Mouse (Mus musculus): Measurements from ENCODE around the gene Tom1. TPM values are rescaled to one million over a fixed set of nuclear protein-coding genes. Genes with fewer than 3 reads are reported as not detected.

Gene Tom1
- polyA plus RNA-seq, 1 experiment from 2014 or later: 35.8 TPM

DNA sequence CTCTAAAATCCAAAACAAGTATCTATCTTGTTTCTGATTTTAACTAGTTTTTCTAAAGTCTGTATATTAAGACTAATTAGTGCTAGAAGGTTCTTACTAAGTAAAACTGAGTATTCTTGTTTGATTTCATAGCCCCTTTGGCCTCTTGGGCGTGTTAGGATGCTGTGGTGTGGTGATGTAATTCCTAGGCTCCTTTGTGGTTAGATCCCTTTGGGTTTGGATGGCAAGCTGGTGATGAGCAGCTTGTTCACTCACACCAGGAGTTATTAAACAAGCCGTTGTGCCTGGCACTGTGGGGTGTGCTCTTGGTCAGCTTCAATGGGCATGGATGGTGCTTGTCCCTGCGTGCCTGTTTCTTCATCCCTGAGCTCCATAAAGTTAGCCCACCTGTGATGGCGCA lies 19.8 kb downstream of the Tom1 start:
- H3K36me3 ChIP-seq (ENCODE audit: control insufficient read depth, insufficient read depth, low read length): no peaks in the 10 kb centered on the region
- no peak overlapping the region for H3K4me2 ChIP-seq
- no peaks in the 10 kb centered on the region for H3K27me3 ChIP-seq (ENCODE audit: control insufficient read depth, insufficient read depth, low read length)
- WGBS (ENCODE audit: insufficient replicate concordance): 87% methylated on average over 4 of the region's 4 CpGs
- H3K4me3 ChIP-seq (ENCODE audit: low read depth, low read length): no peak overlapping the region
- H3K9ac ChIP-seq (ENCODE audit: low read depth, low read length): no peak overlapping the region
- H3K4me1 ChIP-seq (ENCODE audit: control insufficient read depth, insufficient read depth, low read length): no peaks in the 10 kb centered on the region
- H3K27ac ChIP-seq (ENCODE audit: low read depth, low read length): no peak overlapping the region
- H3K9me3 ChIP-seq (replicated peaks; ENCODE audit: control insufficient read depth, low read length): no peaks in the 10 kb centered on the region
- ATAC-seq (replicated peaks; ENCODE audit: insufficient number of reproducible peaks, low FRiP score, low TSS enrichment): no peak

GRCm38 (mm10) chr8:75055673-75056072 lies 22.2 kb downstream of the Tom1 start:
- no peak for ATAC-seq (replicated peaks; ENCODE audit: insufficient number of reproducible peaks, low FRiP score, low TSS enrichment)
- Histone ChIP-seq H3K27ac (ENCODE audit: low read depth, low read length) (no peak overlapping the region), H3K4me1 (ENCODE audit: control insufficient read depth, insufficient read depth, low read length) (no peaks in the 10 kb centered on the region), H3K4me3 (ENCODE audit: low read depth, low read length) (no peak overlapping the region), H3K9ac (ENCODE audit: low read depth, low read length) (no peak overlapping the region), H3K27me3 (ENCODE audit: control insufficient read depth, insufficient read depth, low read length) (no peaks in the 10 kb centered on the region), H3K36me3 (ENCODE audit: control insufficient read depth, insufficient read depth, low read length) (no peaks in the 10 kb centered on the region), H3K9me3 (replicated peaks; ENCODE audit: control insufficient read depth, low read length) (no peaks in the 10 kb centered on the region), H3K4me2 (no peak overlapping the region)
- WGBS (ENCODE audit: insufficient replicate concordance): 87% methylated on average over 2 of the region's 2 CpGs

DNA sequence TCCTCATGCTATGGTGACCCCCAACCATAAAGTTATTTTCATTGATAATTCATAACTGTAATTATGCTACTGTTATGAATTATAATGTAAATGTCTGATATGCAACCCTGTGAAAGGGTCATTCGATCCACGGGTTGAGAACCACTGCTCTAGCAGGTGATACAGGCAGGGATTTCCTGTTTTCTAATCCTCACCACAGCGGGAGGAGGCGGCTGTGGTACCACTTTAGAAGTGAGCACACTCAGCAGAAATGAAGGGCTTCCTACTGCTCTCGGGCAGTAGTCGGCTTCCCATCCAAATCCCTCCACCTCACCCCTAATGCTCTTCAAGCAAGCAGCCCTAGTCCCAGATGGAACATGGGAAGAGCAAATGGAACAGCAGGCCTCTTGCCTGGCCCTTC lies 26.5 kb downstream of the Tom1 start:
- Histone ChIP-seq H3K27me3 (ENCODE audit: control insufficient read depth, insufficient read depth, low read length) (no peaks in the 10 kb centered on the region), H3K4me3 (ENCODE audit: low read depth, low read length) (no peak overlapping the region), H3K4me1 (ENCODE audit: control insufficient read depth, insufficient read depth, low read length) (peaks cover 2% of the 10 kb centered on the region; the same call in 1 of the 2 replicates), H3K36me3 (ENCODE audit: control insufficient read depth, insufficient read depth, low read length) (peaks cover 6% of the 10 kb centered on the region; the same call in 1 of the 2 replicates), H3K4me2 (no peak overlapping the region), H3K9me3 (replicated peaks; ENCODE audit: control insufficient read depth, low read length) (no peaks in the 10 kb centered on the region), H3K9ac (ENCODE audit: low read depth, low read length) (no peak overlapping the region), H3K27ac (ENCODE audit: low read depth, low read length) (no peak overlapping the region)
- no peak for ATAC-seq (replicated peaks; ENCODE audit: insufficient number of reproducible peaks, low FRiP score, low TSS enrichment)
- 75% methylated on average over 6 of the region's 6 CpGs for WGBS (ENCODE audit: insufficient replicate concordance)

DNA sequence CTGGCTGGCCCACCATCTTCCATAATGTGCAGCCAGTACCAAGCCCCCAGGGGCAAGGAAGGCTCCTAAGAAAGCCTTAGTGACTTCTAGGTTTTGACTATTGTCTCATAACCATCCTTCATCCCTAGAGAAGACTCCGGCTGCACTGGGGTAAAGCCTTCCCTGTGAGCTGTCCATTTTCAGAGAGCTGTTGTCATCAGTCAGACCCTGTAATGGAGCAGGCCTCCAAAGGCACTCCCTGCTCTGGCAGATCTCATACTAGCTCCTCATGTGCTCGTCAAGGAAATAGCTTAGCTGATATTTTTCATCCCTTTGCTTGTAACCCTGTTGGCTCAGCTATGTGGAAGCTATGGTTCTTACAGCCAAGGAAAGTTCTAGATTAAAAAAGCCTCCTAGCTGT lies 27.3 kb downstream of the Tom1 start:
- Histone ChIP-seq H3K27me3 (ENCODE audit: control insufficient read depth, insufficient read depth, low read length) (no peaks in the 10 kb centered on the region), H3K36me3 (ENCODE audit: control insufficient read depth, insufficient read depth, low read length) (peaks cover 6% of the 10 kb centered on the region; the same call in 1 of the 2 replicates), H3K27ac (ENCODE audit: low read depth, low read length) (no peak overlapping the region), H3K9me3 (replicated peaks; ENCODE audit: control insufficient read depth, low read length) (no peaks in the 10 kb centered on the region), H3K4me1 (ENCODE audit: control insufficient read depth, insufficient read depth, low read length) (peaks cover 2% of the 10 kb centered on the region; the same call in 1 of the 2 replicates), H3K4me3 (ENCODE audit: low read depth, low read length) (no peak overlapping the region), H3K9ac (ENCODE audit: low read depth, low read length) (no peak overlapping the region), H3K4me2 (no peak overlapping the region)
- ATAC-seq (replicated peaks; ENCODE audit: insufficient number of reproducible peaks, low FRiP score, low TSS enrichment): no peak
- 70% methylated on average over 2 of the region's 2 CpGs for WGBS (ENCODE audit: insufficient replicate concordance)

DNA sequence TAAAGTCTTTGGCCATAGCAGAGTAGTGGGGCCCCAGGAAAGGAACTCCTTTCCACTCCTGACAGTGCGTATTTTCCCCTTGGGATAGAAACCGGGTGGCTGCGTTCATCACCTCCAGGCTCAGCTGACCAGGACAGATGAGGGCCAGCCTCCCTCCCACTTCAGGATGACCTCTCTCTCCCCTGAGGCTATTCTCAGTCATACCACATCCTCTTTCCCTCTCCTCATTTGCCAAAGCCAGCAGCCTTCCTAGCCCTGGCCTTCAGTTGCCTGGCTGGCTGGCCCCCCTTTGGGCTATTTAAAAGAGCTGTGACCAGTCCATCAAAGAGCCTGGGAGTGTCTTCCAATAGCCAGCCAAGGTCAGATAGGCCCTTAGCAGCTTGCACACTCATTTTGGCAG lies 29.8 kb downstream of the Tom1 start:
- Histone ChIP-seq H3K27ac (ENCODE audit: low read depth, low read length) (no peak overlapping the region), H3K36me3 (ENCODE audit: control insufficient read depth, insufficient read depth, low read length) (peaks cover 9% of the 10 kb centered on the region; the same call in 1 of the 2 replicates)

DNA sequence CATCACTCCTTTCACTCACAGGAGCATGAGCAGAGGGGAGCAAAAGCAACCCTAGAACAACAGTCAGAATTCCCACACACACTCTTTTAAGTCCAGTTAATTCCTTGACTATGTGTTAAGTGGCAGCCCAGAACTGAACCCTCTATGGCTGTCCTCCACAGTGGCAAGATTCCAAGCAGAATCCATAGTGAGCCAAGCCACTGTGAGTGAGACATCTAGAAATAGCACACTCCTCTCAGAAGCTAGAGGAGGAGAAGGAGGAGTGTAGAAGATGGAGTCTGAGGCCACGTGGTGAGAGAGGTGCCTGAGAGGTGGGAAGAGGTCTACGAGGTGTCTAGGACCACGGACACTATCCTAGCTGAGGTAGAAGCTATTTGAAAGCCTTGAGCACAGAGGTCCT lies 31.3 kb downstream of the Tom1 start:
- no peak for ATAC-seq (replicated peaks; ENCODE audit: insufficient number of reproducible peaks, low FRiP score, low TSS enrichment)
- Histone ChIP-seq H3K27me3 (ENCODE audit: control insufficient read depth, insufficient read depth, low read length) (no peaks in the 10 kb centered on the region), H3K36me3 (ENCODE audit: control insufficient read depth, insufficient read depth, low read length) (peaks cover 9% of the 10 kb centered on the region; the same call in 1 of the 2 replicates), H3K4me1 (ENCODE audit: control insufficient read depth, insufficient read depth, low read length) (peaks cover 2% of the 10 kb centered on the region; the same call in 1 of the 2 replicates), H3K4me2 (no peak overlapping the region), H3K9me3 (replicated peaks; ENCODE audit: control insufficient read depth, low read length) (no peaks in the 10 kb centered on the region), H3K4me3 (ENCODE audit: low read depth, low read length) (no peak overlapping the region), H3K27ac (ENCODE audit: low read depth, low read length) (no peak overlapping the region), H3K9ac (ENCODE audit: low read depth, low read length) (no peak overlapping the region)
- 84% methylated on average over 3 of the region's 3 CpGs for whole genome bisulfite sequencing (ENCODE audit: insufficient replicate concordance)

More for the DNA sequence above, 29.8 kb downstream of the Tom1 start:
- no peaks in the 10 kb centered on the region for H3K9me3 ChIP-seq (replicated peaks; ENCODE audit: control insufficient read depth, low read length)
- 66% methylated on average over 3 of the region's 3 CpGs for WGBS (ENCODE audit: insufficient replicate concordance)
- ATAC-seq (replicated peaks; ENCODE audit: insufficient number of reproducible peaks, low FRiP score, low TSS enrichment): no peak
- H3K4me3 ChIP-seq (ENCODE audit: low read depth, low read length): no peak overlapping the region
- no peak overlapping the region for H3K4me2 ChIP-seq
- H3K27me3 ChIP-seq (ENCODE audit: control insufficient read depth, insufficient read depth, low read length): no peaks in the 10 kb centered on the region
- no peak overlapping the region for H3K9ac ChIP-seq (ENCODE audit: low read depth, low read length)
- peaks cover 2% of the 10 kb centered on the region; the same call in 1 of the 2 replicates for H3K4me1 ChIP-seq (ENCODE audit: control insufficient read depth, insufficient read depth, low read length)

DNA sequence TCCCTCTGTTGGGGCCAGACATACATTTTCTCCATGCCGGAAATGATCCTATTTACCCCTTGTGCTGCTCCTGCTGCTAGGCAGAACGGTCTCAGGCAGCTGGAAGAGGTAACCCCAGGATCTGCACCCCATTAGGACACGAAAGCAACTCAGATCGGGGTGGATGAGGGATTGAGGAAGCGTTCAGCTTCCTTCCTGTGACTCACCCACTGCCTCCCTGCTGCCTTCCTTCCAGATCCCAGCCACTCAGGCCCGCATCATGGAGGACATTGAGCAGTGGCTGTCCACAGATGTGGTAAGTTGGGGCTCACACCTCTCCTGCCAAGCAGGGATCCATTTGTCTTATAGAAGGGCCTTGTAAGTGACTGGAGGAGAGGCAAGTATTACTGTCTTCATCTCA lies 33.8 kb downstream of the Tom1 start:
- no peak overlapping the region for H3K9ac ChIP-seq (ENCODE audit: low read depth, low read length)
- H3K27ac ChIP-seq (ENCODE audit: low read depth, low read length): no peak overlapping the region
- H3K9me3 ChIP-seq (replicated peaks; ENCODE audit: control insufficient read depth, low read length): no peaks in the 10 kb centered on the region
- WGBS (ENCODE audit: insufficient replicate concordance): 62% methylated on average over 6 of the region's 6 CpGs
- ATAC-seq (replicated peaks; ENCODE audit: insufficient number of reproducible peaks, low FRiP score, low TSS enrichment): no peak
- H3K4me2 ChIP-seq: no peak overlapping the region
- peaks cover 2% of the 10 kb centered on the region; the same call in 1 of the 2 replicates for H3K4me1 ChIP-seq (ENCODE audit: control insufficient read depth, insufficient read depth, low read length)
- H3K27me3 ChIP-seq (ENCODE audit: control insufficient read depth, insufficient read depth, low read length): no peaks in the 10 kb centered on the region
- no peak overlapping the region for H3K4me3 ChIP-seq (ENCODE audit: low read depth, low read length)
- peaks cover 6% of the 10 kb centered on the region; the same call in 1 of the 2 replicates for H3K36me3 ChIP-seq (ENCODE audit: control insufficient read depth, insufficient read depth, low read length)

DNA sequence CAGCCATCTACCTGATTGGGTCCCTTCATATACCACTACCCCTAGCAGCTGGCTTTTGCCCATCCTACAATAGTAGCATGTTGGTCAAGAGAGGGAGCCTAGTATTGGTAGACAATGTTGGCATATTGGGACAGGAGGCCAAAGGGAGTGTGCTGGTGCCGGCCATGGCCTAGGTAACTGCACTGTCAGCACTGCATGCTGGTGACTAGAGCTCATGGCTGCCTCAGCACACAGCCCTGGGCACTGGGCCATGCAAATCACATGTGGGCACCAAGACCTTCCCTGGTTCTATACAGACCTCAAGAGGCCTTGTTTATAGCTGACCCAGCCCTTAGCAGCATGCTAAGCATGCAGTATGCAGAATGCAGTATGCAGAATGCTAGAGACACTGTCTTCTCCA lies 36.8 kb downstream of the Tom1 start:
- H3K9me3 ChIP-seq (replicated peaks; ENCODE audit: control insufficient read depth, low read length): no peaks in the 10 kb centered on the region
- H3K4me1 ChIP-seq (ENCODE audit: control insufficient read depth, insufficient read depth, low read length): no peaks in the 10 kb centered on the region
- no peak overlapping the region for H3K4me2 ChIP-seq
- H3K9ac ChIP-seq (ENCODE audit: low read depth, low read length): no peak overlapping the region
- no peaks in the 10 kb centered on the region for H3K27me3 ChIP-seq (ENCODE audit: control insufficient read depth, insufficient read depth, low read length)
- 0 out of 2 replicates have a peak, but pooled peaks cover 3% of the 10 kb centered on the region for H3K36me3 ChIP-seq (ENCODE audit: control insufficient read depth, insufficient read depth, low read length)
- H3K27ac ChIP-seq (ENCODE audit: low read depth, low read length): no peak overlapping the region
- ATAC-seq (replicated peaks; ENCODE audit: insufficient number of reproducible peaks, low FRiP score, low TSS enrichment): no peak
- no peak overlapping the region for H3K4me3 ChIP-seq (ENCODE audit: low read depth, low read length)
- 76% methylated on average over 1 of the region's 1 CpGs for WGBS (ENCODE audit: insufficient replicate concordance)

GRCm38 (mm10) chr8:75071627-75072346 lies 38.3 kb downstream of the Tom1 start:
- Histone ChIP-seq H3K27me3 (ENCODE audit: control insufficient read depth, insufficient read depth, low read length) (no peaks in the 10 kb centered on the region), H3K9ac (ENCODE audit: low read depth, low read length) (no peak overlapping the region), H3K4me3 (ENCODE audit: low read depth, low read length) (no peak overlapping the region), H3K4me1 (ENCODE audit: control insufficient read depth, insufficient read depth, low read length) (no peaks in the 10 kb centered on the region), H3K27ac (ENCODE audit: low read depth, low read length) (no peak overlapping the region), H3K36me3 (ENCODE audit: control insufficient read depth, insufficient read depth, low read length) (0 out of 2 replicates have a peak, but pooled peaks cover 3% of the 10 kb centered on the region), H3K4me2 (no peak overlapping the region), H3K9me3 (replicated peaks; ENCODE audit: control insufficient read depth, low read length) (no peaks in the 10 kb centered on the region)
- 25% methylated on average over 4 of the region's 4 CpGs for WGBS (ENCODE audit: insufficient replicate concordance)
- ATAC-seq (replicated peaks; ENCODE audit: insufficient number of reproducible peaks, low FRiP score, low TSS enrichment): peak; percentile 68
